21 mouse cellular contexts compared by ENCODE assay signal in the genomic region with DNA sequence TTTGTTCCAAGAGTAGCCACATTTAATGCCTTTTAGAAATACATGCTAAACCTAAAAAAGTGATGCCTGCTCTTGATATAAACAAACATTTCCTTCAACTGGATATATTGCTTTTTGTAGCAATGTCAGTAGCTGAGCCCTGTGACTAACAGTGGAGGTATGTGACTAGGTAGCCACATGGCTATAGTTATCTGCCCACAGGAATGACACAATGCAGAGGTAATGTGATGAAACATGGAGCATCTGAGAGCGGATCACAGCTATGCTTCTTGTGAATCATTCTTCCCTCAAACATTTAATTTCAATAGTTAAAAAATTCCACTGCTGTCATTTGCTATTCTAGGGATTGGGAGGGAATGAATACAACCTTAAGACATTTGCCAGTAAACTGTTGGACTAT.
"Had no signal": no experiment of that assay in that cellular context is flagged by ENCODE, and none has a peak within 500 bp of the region (broad histone marks: within the 10 kb centered on the region; RNA-seq: fewer than 3 reads in every experiment).

No protein-coding gene starts in this region.

- H3K4me1 ChIP-seq: limb, embryonic 10.5 days; limb, embryonic 13.5 days; liver, embryonic 12.5 days; liver, embryonic 15.5 days; lung, embryonic 15.5 days; megakaryocyte, embryonic 14.5 days; midbrain, embryonic 10.5 days; midbrain, embryonic 13.5 days had no signal

- H3K36me3 ChIP-seq: limb, embryonic 10.5 days; liver, embryonic 12.5 days; liver, embryonic 15.5 days; lung, embryonic 15.5 days; midbrain, embryonic 10.5 days; midbrain, embryonic 13.5 days had no signal

- DNase-seq: kidney, postnatal 25 days; layer of hippocampus, adult 9-11 months; liver; lung, adult 18-20 months; lung, postnatal 10 days; lung, postnatal 36 days; thymus, adult 2 months; thymus, postnatal 14 days; thymus, postnatal 4 days had no signal

- H3K4me2 ChIP-seq: limb, embryonic 13.5 days; liver, embryonic 12.5 days; liver, embryonic 15.5 days; lung, embryonic 15.5 days; midbrain, embryonic 13.5 days had no signal

- H3K4me3 ChIP-seq: layer of hippocampus, adult 2 months; limb, embryonic 10.5 days; limb, embryonic 13.5 days; liver, embryonic 12.5 days; liver, embryonic 15.5 days; lung, embryonic 15.5 days; megakaryocyte, embryonic 14.5 days; midbrain, embryonic 10.5 days; midbrain, embryonic 13.5 days had no signal

- H3K27ac ChIP-seq: kidney, postnatal 0 days; layer of hippocampus, adult 2 months; limb, embryonic 10.5 days; limb, embryonic 13.5 days; liver, embryonic 12.5 days; liver, embryonic 15.5 days; lung, embryonic 15.5 days; midbrain, embryonic 10.5 days; midbrain, embryonic 13.5 days; stomach, postnatal 0 days had no signal

- H3K27me3 ChIP-seq: limb, embryonic 13.5 days; liver, embryonic 12.5 days; liver, embryonic 15.5 days; lung, embryonic 15.5 days; megakaryocyte, embryonic 14.5 days; midbrain, embryonic 13.5 days had no signal

- H3K9me3 ChIP-seq: limb, embryonic 10.5 days; limb, embryonic 13.5 days; liver, embryonic 12.5 days; liver, embryonic 15.5 days; lung, embryonic 15.5 days; megakaryocyte, embryonic 14.5 days; midbrain, embryonic 10.5 days; midbrain, embryonic 13.5 days had no signal

- ATAC-seq: liver, embryonic 12.5 days; midbrain, embryonic 13.5 days; midbrain, embryonic 16.5 days had no signal

- H3K9ac ChIP-seq: limb, embryonic 13.5 days; liver, embryonic 12.5 days; liver, embryonic 15.5 days; lung, embryonic 15.5 days; midbrain, embryonic 13.5 days had no signal
